Mouse (Mus musculus) C2C12 (cell line): ENCODE results near the gene Igfbp5.

Experiments
- CTCF ChIP-seq: IDR thresholded peaks from one replicate; pipeline ENCODE4 v1.5.1; 2011; ENCODE audit not compliant: control insufficient read depth, insufficient read depth, insufficient read length
- USF1 ChIP-seq: IDR thresholded peaks from one replicate; pipeline ENCODE4 v1.6.1; 2011; ENCODE audit warnings: low read depth, mild to moderate bottlenecking, control low read depth, moderate library complexity

DNA sequence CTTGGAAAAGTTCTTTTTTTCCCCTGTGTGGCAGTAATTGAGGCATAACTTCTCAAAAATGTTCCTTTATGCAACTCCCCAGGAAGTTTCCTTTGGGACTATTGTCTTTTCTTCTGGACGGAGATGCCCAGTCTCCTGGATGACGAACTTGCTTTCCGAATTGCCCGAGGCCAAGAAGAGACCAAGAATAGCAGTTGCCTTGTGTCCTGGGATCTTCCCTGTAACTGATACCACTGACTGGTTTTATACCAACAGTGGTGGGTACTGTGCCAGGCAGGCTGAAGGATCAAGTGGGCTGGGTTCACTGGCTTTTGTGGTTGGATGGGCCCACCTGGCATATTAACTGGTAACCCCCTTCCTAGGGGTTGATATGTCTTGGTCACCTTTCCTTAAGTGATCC is 41.1 kb downstream of the Igfbp5 start:
- no peak for TF ChIP-seq CTCF
- TF ChIP-seq USF1 = no peak
